Mouse (Mus musculus) megakaryocyte, embryonic 14.5 days (primary cell): Measurements from ENCODE around the gene Pdpk1.

Source experiments
- FLI1 ChIP-seq: IDR thresholded peaks from 2 replicates; pipeline ENCODE4 v1.6.1; 2012; ENCODE audit warnings: low read length, inconsistent platforms, mixed read lengths
- GATA1 ChIP-seq: IDR thresholded peaks from 3 replicates; pipeline ENCODE4 v1.6.1; 2012; ENCODE audit warnings: mixed read lengths, low read length, inconsistent platforms, borderline replicate concordance

DNA sequence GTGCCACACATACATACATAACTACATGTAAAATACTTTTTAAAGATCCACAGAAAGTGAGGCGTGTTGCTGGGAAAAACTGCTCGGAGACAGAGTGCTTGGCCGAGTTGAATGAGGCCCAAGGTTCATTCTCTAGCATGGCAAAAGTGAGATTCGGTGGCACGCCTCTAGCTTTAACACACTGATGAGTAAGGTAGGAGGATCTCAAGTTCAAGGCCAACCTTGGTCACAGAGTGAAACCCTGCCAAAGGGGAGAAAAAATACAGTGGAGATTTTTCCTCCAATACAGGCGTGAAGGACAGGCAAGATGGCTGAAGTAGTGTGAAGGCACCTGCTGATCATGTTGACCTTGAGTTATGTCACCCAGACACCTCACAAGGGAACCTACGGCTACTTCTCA lies 1.3 kb downstream of the Pdpk1 start:
- no peak for TF ChIP-seq FLI1
- TF ChIP-seq GATA1, result no peak
